Mouse (Mus musculus): ENCODE measurements around the gene Lmod1. TPM values are rescaled to one million over a fixed set of nuclear protein-coding genes. Genes with fewer than 3 reads are reported as not detected.
A peak's percentile ranks its signal among the peaks of the same experiment; 100 is the strongest.

Gene Lmod1
- total RNA-seq (2021): under 1 TPM; 0.70 to 0.91 TPM

- DNase-seq: no peak
Measured at GRCm38 (mm10) chr1:135324571-135324970, at the start of gene Lmod1. TSS of gene Lmod1 (plus strand) at chr1:135324807.

DNA sequence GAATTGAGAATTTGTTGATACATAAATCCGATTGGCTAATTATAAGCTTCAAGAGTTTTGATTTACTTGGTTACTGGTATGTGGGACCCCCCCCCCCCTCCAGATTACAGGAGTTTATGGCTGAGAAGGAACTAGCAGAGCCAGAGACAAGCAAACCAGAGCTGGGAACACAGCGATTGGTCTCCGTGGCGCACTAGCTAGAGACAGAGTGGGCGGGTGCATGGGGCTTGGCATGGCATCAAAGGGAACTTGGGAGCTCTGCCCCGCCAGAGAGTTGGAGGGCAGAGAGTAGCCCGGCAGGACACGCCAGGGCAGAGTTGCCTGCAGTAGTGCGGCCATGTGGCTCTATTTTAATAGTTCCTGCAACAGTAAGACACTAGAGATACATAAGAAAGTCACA lies 44.0 kb upstream of the Lmod1 start:
- DNase-seq: peak; percentile 56 to 71

DNA sequence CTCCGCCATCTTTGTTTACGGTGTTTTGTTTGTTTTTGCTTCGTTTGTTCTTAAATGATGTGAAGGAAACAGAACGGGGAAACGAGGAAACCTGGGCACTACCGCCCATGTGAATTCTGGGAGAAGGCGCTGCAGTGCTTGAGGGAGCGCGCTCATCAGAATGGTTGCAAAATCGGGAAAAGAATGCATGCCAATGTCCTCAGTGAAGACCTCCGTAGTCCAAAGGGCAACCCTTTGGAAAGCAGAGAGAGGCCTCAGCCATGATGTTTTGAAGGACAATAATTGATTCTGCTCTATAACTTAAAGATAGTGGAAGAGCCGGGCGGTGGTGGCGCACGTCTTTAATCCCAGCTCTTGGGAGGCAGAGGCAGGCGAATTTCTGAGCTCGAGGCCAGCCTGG lies 42.8 kb upstream of the Lmod1 start:
- DNase-seq: no peak

GRCm38 (mm10) chr1:135282536-135283286 lies 41.9 kb upstream of the Lmod1 start:
- no peak for DNase-seq

- no peak for DNase-seq
Measured at GRCm38 (mm10) chr1:135283287-135283825, 41.3 kb upstream of the Lmod1 start.

GRCm38 (mm10) chr1:135283826-135284291 lies 40.7 kb upstream of the Lmod1 start, which contains the start of gene Rnpep:
TSS of gene Rnpep (minus strand) at chr1:135284084.
- DNase-seq: peak; percentile 75 to 77

DNA sequence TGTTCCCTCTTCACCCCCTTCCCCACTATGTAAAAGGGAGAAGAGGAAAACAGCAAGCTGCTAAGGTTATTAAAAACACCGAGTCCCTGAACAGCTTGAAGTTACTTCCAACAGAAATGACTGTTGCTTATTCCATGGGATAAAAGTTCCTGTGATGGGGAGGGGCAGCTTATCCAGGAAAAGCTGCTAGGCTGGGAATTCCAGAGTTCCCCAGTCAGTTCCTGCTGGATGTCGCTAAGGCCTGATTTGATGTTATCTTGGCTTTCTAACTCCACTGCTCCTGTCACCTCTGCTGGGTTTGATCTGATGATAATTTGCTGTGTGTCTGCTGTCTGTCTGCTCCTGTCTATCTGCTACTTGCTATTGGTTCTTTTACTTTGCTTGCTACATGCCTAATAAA lies 38.3 kb upstream of the Lmod1 start:
- no peak for DNase-seq

DNA sequence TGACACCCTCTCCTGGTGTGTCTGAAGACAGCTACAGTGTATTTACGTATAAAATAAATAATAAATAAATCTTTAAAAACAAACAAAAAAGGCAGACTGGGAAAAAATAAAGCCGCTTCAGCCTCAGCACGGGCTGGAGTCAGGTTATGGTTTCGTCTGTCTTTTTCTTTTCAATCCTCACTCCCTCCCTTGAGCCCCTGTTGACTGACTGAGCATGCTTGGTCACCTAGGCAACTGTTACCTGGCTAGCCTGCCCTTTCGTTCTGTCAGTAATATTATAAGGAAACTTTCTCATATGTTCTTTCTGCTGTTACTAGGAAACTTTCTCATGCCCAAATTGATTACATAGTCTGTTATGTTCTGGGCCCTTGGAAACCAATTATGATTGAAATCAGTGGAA lies 33.7 kb upstream of the Lmod1 start:
- no peak for DNase-seq

GRCm38 (mm10) chr1:135311356-135311755 lies 13.3 kb upstream of the Lmod1 start:
- no peak for DNase-seq

GRCm38 (mm10) chr1:135312201-135312600 lies 12.4 kb upstream of the Lmod1 start:
- no peak for DNase-seq

DNA sequence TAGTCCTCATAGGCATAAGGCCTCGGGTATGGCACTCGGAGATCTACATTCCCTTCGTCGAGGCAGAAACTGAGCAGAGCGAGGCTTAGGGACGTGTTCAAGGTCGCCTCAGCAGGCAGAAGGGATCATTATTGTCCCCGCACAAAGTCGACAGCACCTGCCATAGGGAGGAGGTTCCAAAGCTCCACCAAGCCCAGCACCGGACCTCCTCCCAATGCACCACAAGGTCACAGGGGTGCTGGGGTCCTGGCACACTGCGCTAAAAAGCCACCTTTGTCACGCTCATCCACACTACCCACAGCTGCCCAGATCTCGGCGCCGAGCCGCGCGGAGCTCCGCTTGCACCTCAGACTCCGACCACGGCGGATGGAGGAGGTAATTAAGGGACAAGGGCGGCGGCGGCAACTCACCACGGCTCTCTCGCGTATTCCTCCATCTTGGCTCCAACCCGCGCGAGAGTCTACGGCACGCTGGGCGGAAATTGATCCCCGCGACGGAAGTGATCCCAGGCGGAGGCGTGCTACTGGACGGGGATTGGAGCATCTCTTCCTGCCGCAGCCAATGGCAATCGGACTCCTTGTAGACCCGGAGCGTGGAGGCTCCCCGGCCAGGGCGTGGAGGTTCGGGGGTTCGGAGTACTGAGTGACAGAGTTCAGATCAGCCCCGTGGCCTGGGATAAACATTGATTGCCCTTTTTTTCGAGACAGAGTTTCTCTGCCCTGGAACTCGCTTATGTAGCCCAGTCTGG lies 11.1 kb upstream of the Lmod1 start, which contains the start of gene Timm17a:
Gene Timm17a (minus strand): TSS at position 495 of the 748 bp plus-strand sequence.
- peak; percentile 93 for DNase-seq

- DNase-seq: no peak
Measured at GRCm38 (mm10) chr1:135323367-135323901, 1.2 kb upstream of the Lmod1 start.

DNA sequence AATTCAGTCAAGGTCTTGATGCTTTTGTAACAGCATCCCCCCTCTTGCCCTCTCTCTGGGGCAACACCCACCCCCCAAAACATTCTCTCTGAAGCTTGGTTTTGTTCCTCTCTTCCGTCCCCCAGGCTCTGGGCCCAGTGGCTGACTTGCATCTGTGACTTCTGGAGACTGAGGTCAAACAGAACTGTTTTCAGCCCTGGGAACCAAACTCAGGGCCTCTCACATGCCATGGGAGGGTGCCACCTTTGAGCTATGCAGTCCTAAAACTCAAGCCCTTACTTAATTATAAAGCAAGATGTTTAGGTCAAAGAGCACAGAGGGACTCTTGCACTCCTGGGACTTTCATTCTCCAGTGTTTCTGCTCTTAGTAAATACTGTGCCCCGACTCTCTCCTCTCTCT lies 1.3 kb downstream of the Lmod1 start:
- no peak for DNase-seq

GRCm38 (mm10) chr1:135328368-135328767 lies 3.8 kb downstream of the Lmod1 start:
- DNase-seq: no peak

DNA sequence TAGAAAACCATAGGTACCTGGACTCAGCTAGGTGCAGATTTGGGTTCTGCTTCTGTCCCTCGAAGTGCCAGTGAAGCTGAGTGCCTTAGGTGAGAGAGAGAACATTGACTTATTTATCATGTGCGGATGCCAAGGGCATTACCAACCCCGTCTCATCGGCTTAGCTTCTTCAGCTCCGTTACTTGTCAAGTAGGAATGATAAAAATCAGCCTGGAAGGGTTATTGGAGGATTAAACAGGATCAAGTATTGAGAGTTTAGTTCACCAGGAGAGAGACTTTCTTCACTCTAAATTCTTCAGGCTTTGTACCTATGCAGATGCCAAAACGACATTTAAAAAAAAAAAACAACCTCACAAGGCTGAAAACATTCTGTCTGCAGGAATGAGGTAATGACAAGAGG lies 6.0 kb downstream of the Lmod1 start:
- no peak for DNase-seq

- DNase-seq: no peak
Measured at GRCm38 (mm10) chr1:135341947-135342346, 17.3 kb downstream of the Lmod1 start.

- DNase-seq: no peak
Measured at GRCm38 (mm10) chr1:135344026-135344425, 19.4 kb downstream of the Lmod1 start.

DNA sequence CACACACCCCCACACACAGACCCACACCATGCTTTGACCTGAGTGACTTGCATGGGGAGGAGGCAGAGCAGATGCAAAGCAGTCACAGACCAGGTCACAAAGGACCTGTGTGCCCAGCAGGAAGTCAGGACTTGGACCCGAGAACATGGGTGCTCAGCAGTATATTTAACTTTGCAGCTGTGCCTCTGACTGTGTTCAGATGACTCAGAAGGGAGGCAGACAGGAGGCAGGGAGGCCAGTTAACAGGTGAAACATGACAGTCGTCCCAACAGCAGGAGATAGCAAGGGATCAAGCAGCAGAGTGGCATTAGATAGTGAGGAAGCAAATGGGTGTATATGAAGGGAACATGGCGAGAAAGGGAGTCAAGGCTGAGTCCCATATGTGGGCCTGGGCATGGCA lies 22.3 kb downstream of the Lmod1 start:
- DNase-seq: no peak

DNA sequence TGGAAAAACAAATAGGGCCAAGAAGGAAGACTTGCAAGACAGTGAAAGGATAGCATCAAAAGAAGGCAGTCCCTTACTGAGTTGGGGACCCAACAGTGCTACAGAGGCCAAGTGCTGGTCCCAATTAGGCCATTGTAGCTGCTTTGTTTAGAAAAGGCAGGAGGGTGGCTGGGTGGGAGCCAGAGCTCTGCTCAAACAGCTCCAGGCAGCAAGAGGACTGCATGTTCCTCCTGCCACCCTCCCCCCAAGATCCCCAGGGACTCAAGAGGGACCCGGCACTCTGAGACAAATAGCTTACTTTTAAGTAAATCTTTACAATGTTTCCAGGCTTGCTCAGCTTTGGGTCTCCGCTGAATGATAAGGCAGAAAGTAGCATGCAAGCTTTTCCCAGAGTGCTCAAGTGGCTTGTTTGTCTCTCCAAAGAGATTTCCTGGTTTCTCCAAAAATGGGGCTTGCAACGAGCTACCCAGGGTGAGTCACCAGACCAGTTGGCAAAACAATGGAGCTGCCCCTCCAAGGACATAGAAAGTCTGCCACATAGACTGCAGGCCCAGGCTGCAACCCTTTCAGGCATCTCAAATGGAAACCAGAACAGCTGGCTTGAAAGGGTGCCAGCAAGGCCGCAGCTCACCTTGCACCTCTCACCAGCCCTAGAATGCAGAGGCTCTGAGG lies 23.0 kb downstream of the Lmod1 start:
- peak in 1 of 2 experiments; percentile 40 for DNase-seq

DNA sequence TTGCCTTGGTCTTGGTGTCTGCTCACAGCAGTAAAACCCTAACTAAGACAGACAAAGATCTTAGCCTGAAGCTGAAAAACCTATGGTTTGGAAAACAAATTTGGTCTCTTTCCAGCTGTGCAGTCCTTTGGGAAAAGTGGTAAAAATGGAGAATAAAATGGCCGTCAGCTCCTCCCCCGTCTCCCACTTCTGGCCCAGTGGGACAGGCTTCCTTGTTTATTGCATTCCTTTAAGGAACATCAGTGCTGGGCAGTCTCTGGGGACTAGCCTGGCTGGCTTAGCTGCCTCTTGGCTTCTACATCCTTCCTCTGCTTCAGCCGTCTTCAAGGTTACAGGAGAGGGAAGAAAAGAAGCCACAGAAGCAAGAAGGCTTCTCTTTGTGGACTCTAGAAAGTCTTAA lies 27.3 kb downstream of the Lmod1 start:
- DNase-seq: no peak

DNA sequence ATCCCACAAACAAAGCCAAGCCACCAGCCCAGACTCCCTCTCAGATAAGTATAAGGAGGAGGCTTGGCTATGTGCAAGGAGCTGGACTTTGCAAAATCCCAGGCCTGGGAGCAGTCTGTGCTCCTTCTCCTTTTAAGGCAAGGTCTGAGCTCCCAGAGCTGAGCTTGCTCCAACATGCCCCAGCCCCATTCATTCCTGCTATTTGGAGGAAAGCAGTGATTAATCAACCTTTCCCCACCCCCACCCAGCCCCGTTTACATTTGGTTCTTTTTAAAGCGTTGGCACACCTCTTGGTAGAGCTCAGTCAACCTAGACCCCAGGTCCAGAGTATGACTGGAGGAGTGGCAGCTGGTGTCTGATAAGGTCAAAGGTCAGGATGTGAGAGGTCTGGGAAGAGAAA lies 34.5 kb downstream of the Lmod1 start:
- DNase-seq: no peak

DNA sequence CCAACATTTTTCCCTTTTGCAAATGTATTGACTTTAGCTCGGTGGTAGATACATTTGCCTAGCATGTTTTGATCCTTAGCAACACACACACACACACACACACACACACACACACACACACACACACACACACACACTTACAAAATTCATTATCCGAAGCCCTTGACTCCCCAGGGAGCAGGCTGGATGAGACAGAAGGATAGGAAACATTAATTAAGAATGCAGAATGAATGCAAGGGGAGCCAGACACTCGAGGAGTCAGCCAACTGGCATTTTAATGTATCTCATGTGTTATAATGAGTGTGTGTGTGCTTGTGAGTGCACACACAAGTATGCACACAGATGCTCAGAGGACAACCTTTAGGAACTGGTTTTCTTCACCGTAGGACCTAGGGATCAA lies 36.9 kb downstream of the Lmod1 start:
- DNase-seq: no peak

DNA sequence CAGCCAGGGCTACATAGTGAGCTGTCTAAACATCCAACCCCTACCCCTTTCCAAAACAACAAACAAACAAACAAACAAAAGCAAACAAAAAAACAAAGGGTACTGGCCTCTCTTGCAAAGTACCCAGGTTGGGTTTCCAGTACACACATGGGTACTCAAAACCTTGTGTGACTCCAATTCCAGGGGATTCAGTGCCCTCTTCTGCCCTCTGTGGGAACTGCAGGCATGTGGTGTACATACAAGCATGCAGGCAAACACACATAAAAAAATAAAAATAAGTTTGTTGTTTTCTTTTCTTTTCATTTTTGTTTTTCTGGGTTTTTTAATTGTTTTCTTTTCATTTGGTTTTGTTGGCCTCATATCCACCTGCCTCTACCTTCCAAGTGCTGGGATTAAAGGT lies 37.5 kb downstream of the Lmod1 start:
- DNase-seq: no peak
